Mouse (Mus musculus): ENCODE measurements around the gene Rcan2. TPM values are rescaled to one million over a fixed set of nuclear protein-coding genes. Genes with fewer than 3 reads are reported as not detected.
"Not testable (repeated sequence)": the region's sequence is repeated elsewhere in the genome, so short reads cannot be mapped to it uniquely, and the experiment has no call there.

Rcan2 gene
- total and polyA plus RNA-seq, 2 experiments = 1.4 to 4.0 TPM

DNA sequence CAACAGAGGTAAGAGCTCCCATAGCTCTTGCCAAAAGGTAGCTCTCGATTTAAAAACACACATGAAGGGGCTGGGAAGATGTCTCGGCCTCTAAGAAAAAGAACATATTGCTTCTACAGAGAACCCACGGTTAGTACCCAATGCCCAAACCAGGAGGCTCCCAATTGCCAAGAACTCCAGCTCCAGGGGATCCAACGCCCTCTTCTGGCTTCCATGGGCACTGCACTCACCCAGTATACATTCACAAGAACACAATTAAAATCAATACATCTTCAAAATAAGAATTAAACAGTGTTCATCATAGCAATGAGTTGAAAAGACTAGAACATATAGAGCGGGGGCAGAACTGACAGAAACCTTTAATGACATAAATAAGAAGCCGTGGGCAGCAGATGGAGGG lies 17.2 kb downstream of the Rcan2 start:
- Histone ChIP-seq H3K4me1 (ENCODE audit: control insufficient read depth, insufficient read depth, low read length) (no peaks in the 10 kb centered on the region), H3K79me2 (ENCODE audit: control insufficient read depth, insufficient read depth, low read length) (no peaks in the 10 kb centered on the region), H3K4me3 (ENCODE audit: insufficient read depth, low read depth, low read length) (no peak overlapping the region), H3K9ac (ENCODE audit: low read depth, low read length) (no peak overlapping the region), H3K27ac (replicated peaks; ENCODE audit: insufficient read depth, low read depth, low read length) (no peak overlapping the region), H3K36me3 (ENCODE audit: control insufficient read depth, insufficient read depth, low read length) (no peaks in the 10 kb centered on the region), H3K27me3 (ENCODE audit: control insufficient read depth, insufficient read depth, low read length) (no peaks in the 10 kb centered on the region)
- TF ChIP-seq CTCF (IDR thresholded peaks at IDR 0.05; ENCODE audit: low read depth, low read length) (peak; percentile 20; the same call in 1 of the 2 replicates), POLR2A (IDR thresholded peaks at IDR 0.05; ENCODE audit: extremely low read depth, insufficient read depth, low read length) (no peak)
- 80% methylated on average over 6 of the region's 6 CpGs for WGBS
- DNase-seq (ENCODE audit: extremely low read depth, low read depth, low spot score) = no peak

DNA sequence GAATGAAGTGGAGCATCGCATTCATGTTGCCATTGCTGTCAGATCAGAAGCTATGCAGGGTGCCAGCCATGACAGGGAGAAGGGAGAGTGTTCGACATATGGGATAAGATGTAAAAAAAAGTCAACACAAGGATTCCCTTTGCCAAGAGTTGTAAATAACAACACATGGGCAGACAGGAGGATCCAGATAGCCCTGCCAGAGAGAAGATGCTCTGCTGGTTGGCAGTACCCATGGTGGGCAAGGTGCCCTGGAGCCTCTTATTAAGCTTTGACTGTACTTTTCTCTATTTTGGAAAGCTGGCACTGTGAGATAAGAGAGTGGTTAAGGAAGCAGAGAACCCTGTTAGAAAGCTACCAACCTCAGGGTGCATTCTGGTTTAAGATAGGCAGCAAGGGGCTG lies 19.8 kb downstream of the Rcan2 start:
- no peak for DNase-seq (ENCODE audit: extremely low read depth, low read depth, low spot score)
- TF ChIP-seq CTCF (IDR thresholded peaks at IDR 0.05; ENCODE audit: low read depth, low read length) = no peak
- no peak for TF ChIP-seq POLR2A (IDR thresholded peaks at IDR 0.05; ENCODE audit: extremely low read depth, insufficient read depth, low read length)
- Histone ChIP-seq H3K4me3 (ENCODE audit: insufficient read depth, low read depth, low read length) (no peak overlapping the region), H3K36me3 (ENCODE audit: control insufficient read depth, insufficient read depth, low read length) (no peaks in the 10 kb centered on the region), H3K79me2 (ENCODE audit: control insufficient read depth, insufficient read depth, low read length) (no peaks in the 10 kb centered on the region), H3K4me1 (ENCODE audit: control insufficient read depth, insufficient read depth, low read length) (no peaks in the 10 kb centered on the region), H3K27ac (replicated peaks; ENCODE audit: insufficient read depth, low read depth, low read length) (no peak overlapping the region), H3K27me3 (ENCODE audit: control insufficient read depth, insufficient read depth, low read length) (no peaks in the 10 kb centered on the region), H3K9ac (ENCODE audit: low read depth, low read length) (no peak overlapping the region)
- WGBS = 91% methylated on average over 2 of the region's 2 CpGs

DNA sequence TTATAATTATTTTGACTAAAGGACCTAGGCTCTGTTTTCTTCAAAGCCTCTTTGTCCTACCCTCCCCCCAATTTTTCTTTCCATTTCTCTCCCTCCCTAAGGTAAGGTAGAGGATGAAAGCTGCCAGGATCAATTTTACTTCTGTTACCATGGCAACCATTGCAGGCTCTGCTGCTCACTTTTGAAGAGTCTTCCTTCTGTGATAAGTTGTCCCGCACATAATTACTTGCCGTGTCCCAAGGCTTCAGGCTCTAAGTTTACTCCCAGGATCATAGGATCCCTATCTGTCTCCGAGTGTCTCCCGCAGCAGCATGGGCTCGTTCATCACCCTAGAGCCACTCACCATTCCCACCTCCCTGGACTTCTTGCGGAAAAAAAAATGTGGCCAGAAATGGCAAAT lies 21.1 kb downstream of the Rcan2 start:
- DNase-seq (ENCODE audit: extremely low read depth, low read depth, low spot score) = no peak
- Histone ChIP-seq H3K27ac (replicated peaks; ENCODE audit: insufficient read depth, low read depth, low read length) (no peak overlapping the region), H3K79me2 (ENCODE audit: control insufficient read depth, insufficient read depth, low read length) (no peaks in the 10 kb centered on the region), H3K27me3 (ENCODE audit: control insufficient read depth, insufficient read depth, low read length) (no peaks in the 10 kb centered on the region), H3K4me1 (ENCODE audit: control insufficient read depth, insufficient read depth, low read length) (no peaks in the 10 kb centered on the region), H3K36me3 (ENCODE audit: control insufficient read depth, insufficient read depth, low read length) (no peaks in the 10 kb centered on the region), H3K9ac (ENCODE audit: low read depth, low read length) (no peak overlapping the region), H3K4me3 (ENCODE audit: insufficient read depth, low read depth, low read length) (no peak overlapping the region)
- 91% methylated on average over 6 of the region's 6 CpGs for WGBS
- TF ChIP-seq POLR2A (IDR thresholded peaks at IDR 0.05; ENCODE audit: extremely low read depth, insufficient read depth, low read length) (no peak), CTCF (IDR thresholded peaks at IDR 0.05; ENCODE audit: low read depth, low read length) (no peak)

DNA sequence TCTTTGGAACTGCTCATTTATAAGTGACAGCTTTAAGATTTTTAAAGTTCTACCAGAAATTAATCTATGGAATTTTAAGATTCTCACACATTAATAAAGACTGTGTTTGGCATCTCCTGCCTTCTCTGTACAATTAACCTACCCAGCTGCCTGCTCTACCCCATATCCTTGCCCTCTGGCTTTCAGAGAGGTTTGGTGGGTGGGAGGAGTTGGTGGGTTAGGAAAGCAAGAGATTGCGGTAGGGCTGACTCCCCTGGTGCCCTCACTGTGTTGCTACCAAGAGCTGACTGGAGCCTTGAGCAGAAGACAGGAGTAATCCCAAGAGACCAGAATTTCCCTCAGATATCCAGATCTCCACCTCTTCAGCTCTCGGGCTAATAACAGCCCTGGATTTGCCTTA lies 21.5 kb downstream of the Rcan2 start:
- Histone ChIP-seq H3K36me3 (ENCODE audit: control insufficient read depth, insufficient read depth, low read length) (no peaks in the 10 kb centered on the region), H3K27me3 (ENCODE audit: control insufficient read depth, insufficient read depth, low read length) (no peaks in the 10 kb centered on the region), H3K4me1 (ENCODE audit: control insufficient read depth, insufficient read depth, low read length) (no peaks in the 10 kb centered on the region), H3K79me2 (ENCODE audit: control insufficient read depth, insufficient read depth, low read length) (no peaks in the 10 kb centered on the region), H3K27ac (replicated peaks; ENCODE audit: insufficient read depth, low read depth, low read length) (no peak overlapping the region), H3K9ac (ENCODE audit: low read depth, low read length) (no peak overlapping the region), H3K4me3 (ENCODE audit: insufficient read depth, low read depth, low read length) (no peak overlapping the region)
- WGBS = 87% methylated on average over 2 of the region's 2 CpGs
- TF ChIP-seq POLR2A (IDR thresholded peaks at IDR 0.05; ENCODE audit: extremely low read depth, insufficient read depth, low read length) (no peak), CTCF (IDR thresholded peaks at IDR 0.05; ENCODE audit: low read depth, low read length) (no peak)
- DNase-seq (ENCODE audit: extremely low read depth, low read depth, low spot score) = no peak

DNA sequence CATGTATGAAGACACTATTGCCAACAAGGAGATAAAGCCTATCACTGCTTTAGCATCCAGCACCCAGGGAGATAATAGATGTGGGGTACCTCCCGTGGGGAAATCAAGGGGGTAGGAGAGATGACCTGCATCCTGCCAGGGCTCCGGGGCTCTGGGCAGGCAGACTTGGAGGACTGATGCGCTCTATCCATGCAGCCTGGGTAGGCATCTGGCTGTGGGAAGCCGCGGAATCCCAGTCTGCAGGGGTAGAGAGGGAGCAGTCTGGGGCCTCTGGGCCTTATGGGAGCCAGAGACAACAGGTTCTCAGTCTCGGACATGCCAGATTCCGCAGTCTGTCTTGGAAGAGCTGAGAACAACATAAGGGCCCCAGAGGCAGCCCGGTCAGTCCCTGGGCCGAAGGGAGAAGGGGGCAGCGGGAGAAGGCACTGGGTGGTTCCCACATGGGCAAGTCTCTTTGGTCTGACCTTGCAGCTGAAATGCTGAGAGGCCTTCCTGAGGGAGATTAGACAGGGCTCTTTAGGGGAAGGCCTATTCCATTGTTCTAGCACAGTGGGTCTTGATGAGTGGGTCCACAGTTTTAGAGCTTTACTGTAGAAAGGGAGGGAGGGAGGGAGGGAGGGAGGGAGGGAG lies 23.7 kb downstream of the Rcan2 start:
- TF ChIP-seq POLR2A (IDR thresholded peaks at IDR 0.05; ENCODE audit: extremely low read depth, insufficient read depth, low read length) = no peak
- TF ChIP-seq CTCF (IDR thresholded peaks at IDR 0.05; ENCODE audit: low read depth, low read length) = no peak
- Histone ChIP-seq H3K27ac (replicated peaks; ENCODE audit: insufficient read depth, low read depth, low read length) (no peak overlapping the region), H3K36me3 (ENCODE audit: control insufficient read depth, insufficient read depth, low read length) (no peaks in the 10 kb centered on the region), H3K4me3 (ENCODE audit: insufficient read depth, low read depth, low read length) (no peak overlapping the region), H3K27me3 (ENCODE audit: control insufficient read depth, insufficient read depth, low read length) (no peaks in the 10 kb centered on the region), H3K4me1 (ENCODE audit: control insufficient read depth, insufficient read depth, low read length) (no peaks in the 10 kb centered on the region), H3K9ac (ENCODE audit: low read depth, low read length) (no peak overlapping the region), H3K79me2 (ENCODE audit: control insufficient read depth, insufficient read depth, low read length) (no peaks in the 10 kb centered on the region)
- no peak for DNase-seq (ENCODE audit: extremely low read depth, low read depth, low spot score)
- 88% methylated on average over 10 of the region's 10 CpGs for WGBS

DNA sequence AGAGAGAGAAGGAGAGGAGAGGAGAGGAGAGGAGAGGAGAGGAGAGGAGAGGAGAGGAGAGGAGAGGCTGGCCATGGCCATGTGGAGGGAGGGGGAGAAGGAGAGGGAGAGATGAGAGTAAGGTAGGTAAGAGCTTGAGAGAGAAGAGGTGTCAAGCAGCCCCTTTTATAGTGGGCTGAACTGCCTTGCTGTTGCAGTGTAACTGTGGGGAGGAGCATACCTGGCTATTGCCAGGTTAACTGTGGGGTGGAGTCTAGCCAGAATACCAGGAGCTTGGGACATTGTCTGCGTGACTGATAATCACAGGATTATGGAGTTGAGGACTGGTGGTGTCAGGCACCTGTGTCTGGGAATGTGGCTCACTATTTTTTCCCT lies 24.2 kb downstream of the Rcan2 start:
- not testable (repeated sequence) for DNase-seq (ENCODE audit: extremely low read depth, low read depth, low spot score); H3K27ac ChIP-seq (replicated peaks; ENCODE audit: insufficient read depth, low read depth, low read length); H3K27me3 ChIP-seq (ENCODE audit: control insufficient read depth, insufficient read depth, low read length); H3K9ac ChIP-seq (ENCODE audit: low read depth, low read length); H3K4me1 ChIP-seq (ENCODE audit: control insufficient read depth, insufficient read depth, low read length); H3K4me3 ChIP-seq (ENCODE audit: insufficient read depth, low read depth, low read length); H3K36me3 ChIP-seq (ENCODE audit: control insufficient read depth, insufficient read depth, low read length); H3K79me2 ChIP-seq (ENCODE audit: control insufficient read depth, insufficient read depth, low read length)
- WGBS = 72% methylated on average over 1 of the region's 1 CpGs
